Comparison of ENCODE assay signal across 11 mouse cellular contexts in the genomic region with DNA sequence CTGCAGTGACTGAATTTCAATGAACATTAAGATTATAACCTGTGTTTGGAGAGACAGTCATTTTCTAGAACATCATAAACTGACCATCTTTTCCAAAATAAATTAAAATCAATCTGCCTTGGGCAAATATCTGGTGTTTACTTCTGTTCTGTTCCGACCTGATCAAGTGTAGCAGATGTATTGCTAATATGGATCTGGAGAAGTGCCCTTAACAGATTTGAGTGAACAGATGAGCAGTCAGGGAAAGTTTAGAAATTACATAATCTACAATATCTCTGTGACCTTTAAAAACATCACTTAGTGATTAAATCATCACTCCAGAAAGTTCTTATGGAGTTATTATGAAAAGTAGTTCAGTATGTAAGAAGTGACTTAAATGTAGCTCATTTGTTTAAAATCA.
"Had no signal": no experiment of that assay in that cellular context is flagged by ENCODE, and none has a peak within 500 bp of the region (broad histone marks: within the 10 kb centered on the region; RNA-seq: fewer than 3 reads in every experiment).

No protein-coding gene starts in this region.

- DNase-seq: kidney, adult 18-20 months; kidney, adult 9 months; kidney, postnatal 14 days; kidney, postnatal 4 days; liver, embryonic 13.5 days; lung, adult 2 months; lung, postnatal 14 days; lung, postnatal 4 days; midbrain, embryonic 14.5 days; thymus, adult 18-20 months; thymus, postnatal 36 days had no signal
